Comparison of ENCODE assay signal across 31 mouse cellular contexts in genomic region chr17:45041084-45041483, GRCm38 (mm10).
DNase-seq lines count a peak whose midpoint lies in the region; ATAC-seq and TF ChIP-seq lines count a peak whose summit lies in the region.
"Had no signal": no experiment of that assay in that cellular context is flagged by ENCODE, and none has a peak within 500 bp of the region (broad histone marks: within the 10 kb centered on the region; RNA-seq: fewer than 3 reads in every experiment).

No protein-coding gene starts in this region.

- TF ChIP-seq CTCF in liver, embryonic 14.5 days (IDR thresholded peaks at IDR 0.05; ENCODE audit: low read depth) = peak; percentile 14; the same call in 1 of the 2 replicates
- peak; percentile 2 for TF ChIP-seq CTCF in ES-Bruce4 (IDR thresholded peaks at IDR 0.05; ENCODE audit: low read depth, low read length)

- no peaks in the 10 kb centered on the region for H3K4me1 ChIP-seq in liver, embryonic 14.5 days (replicated peaks; ENCODE audit: control insufficient read depth in 2 of 2, insufficient read depth in 2 of 2, low read length in 1 of 2)
- no peaks in the 10 kb centered on the region for H3K4me1 ChIP-seq in liver, embryonic 12.5 days
- H3K4me1 ChIP-seq in ES-Bruce4 (ENCODE audit: control insufficient read depth, insufficient read depth, low read length) = no peaks in the 10 kb centered on the region
- H3K4me1 ChIP-seq in midbrain, embryonic 15.5 days = no peaks in the 10 kb centered on the region
- H3K4me1 ChIP-seq: hindbrain, embryonic 10.5 days; hindbrain, embryonic 15.5 days; limb, embryonic 13.5 days; liver, embryonic 13.5 days; midbrain, embryonic 12.5 days had no signal

- H3K9me3 ChIP-seq in liver, embryonic 14.5 days (ENCODE audit: control insufficient read depth, low read length) = no peaks in the 10 kb centered on the region
- H3K9me3 ChIP-seq in liver, embryonic 12.5 days (replicated peaks) = no peaks in the 10 kb centered on the region
- H3K9me3 ChIP-seq in ES-Bruce4 (replicated peaks; ENCODE audit: control insufficient read depth, insufficient read depth, low read length, poor library complexity, severe bottlenecking) = no peaks in the 10 kb centered on the region
- H3K9me3 ChIP-seq in midbrain, embryonic 15.5 days = no peaks in the 10 kb centered on the region
- H3K9me3 ChIP-seq: hindbrain, embryonic 15.5 days; limb, embryonic 13.5 days; liver, embryonic 13.5 days; midbrain, embryonic 12.5 days; neural tube, embryonic 13.5 days had no signal

- no peak overlapping the region for H3K9ac ChIP-seq in liver, embryonic 14.5 days (replicated peaks)
- H3K9ac ChIP-seq in liver, embryonic 12.5 days = no peak overlapping the region
- no peak overlapping the region for H3K9ac ChIP-seq in ES-Bruce4 (ENCODE audit: low read depth, poor library complexity, severe bottlenecking)
- no peak overlapping the region for H3K9ac ChIP-seq in midbrain, embryonic 15.5 days
- H3K9ac ChIP-seq: hindbrain, embryonic 15.5 days; limb, embryonic 13.5 days; liver, embryonic 13.5 days; lung, embryonic 14.5 days; midbrain, embryonic 12.5 days; neural tube, embryonic 13.5 days had no signal

- H3K4me2 ChIP-seq in liver, embryonic 14.5 days (ENCODE audit: low read depth) = no peak overlapping the region
- H3K4me2 ChIP-seq in liver, embryonic 12.5 days = no peak overlapping the region
- H3K4me2 ChIP-seq in midbrain, embryonic 15.5 days = no peak overlapping the region
- H3K4me2 ChIP-seq: heart, embryonic 11.5 days; hindbrain, embryonic 15.5 days; limb, embryonic 13.5 days; liver, embryonic 13.5 days; lung, embryonic 14.5 days; midbrain, embryonic 12.5 days; neural tube, embryonic 13.5 days had no signal

- no peak for TF ChIP-seq EP300 in liver, embryonic 14.5 days (IDR thresholded peaks at IDR 0.05; ENCODE audit: low read depth)
- TF ChIP-seq EP300 in ES-Bruce4 (IDR thresholded peaks at IDR 0.05; ENCODE audit: insufficient read depth, low read depth, low read length) = no peak

- ATAC-seq in liver, embryonic 14.5 days (ENCODE audit: insufficient read depth) = no peak
- no peak for ATAC-seq in liver, embryonic 12.5 days
- ATAC-seq in midbrain, embryonic 15.5 days (replicated peaks) = no peak
- ATAC-seq: forebrain, embryonic 16.5 days; inflammation-experienced regulatory T-cells, adult 6 months had no signal

- no peaks in the 10 kb centered on the region for H3K36me3 ChIP-seq in liver, embryonic 14.5 days (replicated peaks; ENCODE audit: control insufficient read depth, insufficient read depth, low read depth)
- no peaks in the 10 kb centered on the region for H3K36me3 ChIP-seq in liver, embryonic 12.5 days
- no peaks in the 10 kb centered on the region for H3K36me3 ChIP-seq in ES-Bruce4 (ENCODE audit: control insufficient read depth, insufficient read depth, low read length, poor library complexity, severe bottlenecking)
- no peaks in the 10 kb centered on the region for H3K36me3 ChIP-seq in midbrain, embryonic 15.5 days (replicated peaks)
- H3K36me3 ChIP-seq: hindbrain, embryonic 15.5 days; liver, embryonic 13.5 days; midbrain, embryonic 12.5 days had no signal

- TF ChIP-seq POLR2A in ES-Bruce4 (IDR thresholded peaks at IDR 0.05; ENCODE audit: insufficient read depth, low read length) = no peak

- DNase-seq in heart, adult 11 months = peak; percentile 29
- DNase-seq in heart, postnatal 25 days (ENCODE audit: low spot score) = no peak
- DNase-seq in liver, embryonic 14.5 days (ENCODE audit: low read depth in 3 of 3, low spot score in 3 of 3) = no peak
- peak; percentile 33 for DNase-seq in R1 (ENCODE audit: low read depth, low spot score)
- no peak for DNase-seq in yolk sac, embryonic 10.5 days (ENCODE audit: low spot score)
- DNase-seq: B cell, adult 2 months; cerebellum, adult 18-20 months; cerebellum, postnatal 10 days; gastrocnemius, postnatal 14 days; heart, adult 18-20 months; kidney, adult 2 months; kidney, postnatal 10 days; layer of hippocampus, adult 9-11 months; liver, embryonic 13.5 days; lung, embryonic 14.5 days; lung, postnatal 36 days; right cerebral cortex, postnatal 4 days; thymus, adult 2 months; thymus, postnatal 4 days had no signal

- intact Hi-C loops in heart, postnatal 25 days (cut with DNase I) = no loop called here

- WGBS in liver, embryonic 14.5 days (ENCODE audit: insufficient replicate concordance) = 63% methylated on average over 2 of the region's 2 CpGs
- WGBS in liver, embryonic 12.5 days (ENCODE audit: insufficient replicate concordance) = 66% methylated on average over 2 of the region's 2 CpGs
- 85% methylated on average over 2 of the region's 2 CpGs for WGBS in midbrain, embryonic 15.5 days

- no peaks in the 10 kb centered on the region for H3K27me3 ChIP-seq in liver, embryonic 14.5 days (ENCODE audit: control insufficient read depth, insufficient read depth, low read length)
- no peaks in the 10 kb centered on the region for H3K27me3 ChIP-seq in liver, embryonic 12.5 days (replicated peaks)
- no peaks in the 10 kb centered on the region for H3K27me3 ChIP-seq in ES-Bruce4 (ENCODE audit: control insufficient read depth, insufficient read depth, low read length, poor library complexity, severe bottlenecking)
- H3K27me3 ChIP-seq in midbrain, embryonic 15.5 days (replicated peaks) = no peaks in the 10 kb centered on the region
- H3K27me3 ChIP-seq: hindbrain, embryonic 15.5 days; limb, embryonic 13.5 days; liver, embryonic 13.5 days; midbrain, embryonic 12.5 days; neural tube, embryonic 13.5 days had no signal

- H3K4me3 ChIP-seq in liver, embryonic 14.5 days (ENCODE audit: insufficient read depth in 1 of 2, low read depth in 2 of 2, low read length in 2 of 2) = no peak overlapping the region
- H3K4me3 ChIP-seq in liver, embryonic 12.5 days = no peak overlapping the region
- no peak overlapping the region for H3K4me3 ChIP-seq in ES-Bruce4 (ENCODE audit: low read depth, low read length)
- no peak overlapping the region for H3K4me3 ChIP-seq in midbrain, embryonic 15.5 days
- H3K4me3 ChIP-seq: erythroblast, embryonic 14.5 days; hindbrain, embryonic 10.5 days; hindbrain, embryonic 15.5 days; limb, embryonic 13.5 days; liver, embryonic 13.5 days; midbrain, embryonic 12.5 days; neural tube, embryonic 13.5 days had no signal

- H3K27ac ChIP-seq in liver, embryonic 14.5 days = no peak overlapping the region
- H3K27ac ChIP-seq in liver, embryonic 12.5 days = no peak overlapping the region
- no peak overlapping the region for H3K27ac ChIP-seq in ES-Bruce4 (ENCODE audit: insufficient read depth, low read length)
- H3K27ac ChIP-seq in midbrain, embryonic 15.5 days = no peak overlapping the region
- H3K27ac ChIP-seq: hindbrain, embryonic 10.5 days; hindbrain, embryonic 15.5 days; limb, embryonic 13.5 days; liver, embryonic 13.5 days; midbrain, embryonic 12.5 days; neural tube, embryonic 13.5 days had no signal

Comparison
In these comparisons a context has a peak if more than half of its experiments do, and no peak if none do; other contexts are left out.
1. DNase-seq: peak in heart, adult 11 months (single experiment) and R1 (single experiment); none in heart, postnatal 25 days (single experiment), liver, embryonic 14.5 days (0 of 3) and yolk sac, embryonic 10.5 days (single experiment).